ENCODE assay signal across 26 mouse cellular contexts in the genomic region with DNA sequence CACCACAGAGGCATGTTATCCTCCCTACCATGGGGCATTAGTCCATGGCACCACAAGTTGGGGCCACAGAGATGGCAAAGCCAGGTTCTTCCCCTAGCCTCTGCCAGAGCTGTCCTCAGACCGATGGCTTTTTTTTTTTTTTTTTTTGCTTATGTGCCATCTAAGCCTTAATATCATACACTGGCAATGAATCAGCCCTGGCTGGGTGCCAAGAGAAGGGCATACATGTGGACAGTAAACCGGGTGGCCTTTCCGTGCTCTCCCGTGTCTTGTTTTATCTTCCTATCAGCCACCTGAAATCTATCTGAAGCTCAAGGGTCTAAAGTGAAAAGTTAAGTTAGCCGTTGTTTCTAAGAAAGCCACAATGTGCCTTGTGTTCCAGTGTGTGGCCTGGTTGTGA. TPM values are rescaled to one million over a fixed set of nuclear protein-coding genes. Genes with fewer than 3 reads are reported as not detected.
DNase-seq lines count a peak whose midpoint lies in the region; ATAC-seq lines count a peak whose summit lies in the region.
"Had no signal": no experiment of that assay in that cellular context is flagged by ENCODE, and none has a peak within 500 bp of the region (broad histone marks: within the 10 kb centered on the region; RNA-seq: fewer than 3 reads in every experiment).

No protein-coding gene starts in this region.

- peak; percentile 86 for DNase-seq in heart, adult 11 months
- DNase-seq in heart, postnatal 36 days: no peak
- DNase-seq in left cerebral cortex, postnatal 4 days: peak; percentile 67
- DNase-seq in left cerebral cortex, postnatal 10 days (ENCODE audit: extremely low spot score in 1 of 2, low spot score in 2 of 2): no peak
- peak; percentile 50 for DNase-seq in testis, postnatal 10 days (ENCODE audit: low spot score)
- DNase-seq in testis, postnatal 14 days (ENCODE audit: low spot score): no peak
- DNase-seq: adrenal gland, postnatal 36 days; gastrocnemius, postnatal 10 days; kidney, adult 11 months; liver, postnatal 0 days; right cerebral cortex, postnatal 14 days had no signal

- H3K27me3 ChIP-seq in neural tube, embryonic 15.5 days (replicated peaks): peaks cover 37% of the 10 kb centered on the region
- H3K27me3 ChIP-seq: Patski had no signal

- H3K4me1 ChIP-seq in neural tube, embryonic 15.5 days: peaks cover 35% of the 10 kb centered on the region

- no peak for ATAC-seq in neural tube, embryonic 15.5 days (ENCODE audit: low FRiP score)
- ATAC-seq in monocyte, adult 5-6 weeks (replicated peaks; ENCODE audit: insufficient number of reproducible peaks, low FRiP score, low TSS enrichment, poor library complexity, severe bottlenecking): no peak
- ATAC-seq: forebrain, embryonic 14.5 days; liver, postnatal 0 days; lung, postnatal 0 days; Patski had no signal

- H3K27ac ChIP-seq in neural tube, embryonic 15.5 days (replicated peaks): no peak overlapping the region
- H3K27ac ChIP-seq: kidney, embryonic 15.5 days; stomach, postnatal 0 days had no signal

- H3K9me3 ChIP-seq in neural tube, embryonic 15.5 days (replicated peaks): no peaks in the 10 kb centered on the region
- H3K9me3 ChIP-seq: kidney, embryonic 15.5 days had no signal

- H3K4me2 ChIP-seq in neural tube, embryonic 15.5 days: peak overlapping the region; percentile 91
- H3K4me2 ChIP-seq: heart, embryonic 11.5 days; kidney, embryonic 15.5 days had no signal

- WGBS in neural tube, embryonic 15.5 days: 72% methylated on average over 5 of the region's 5 CpGs

- no peaks in the 10 kb centered on the region for H3K36me3 ChIP-seq in neural tube, embryonic 15.5 days
- H3K36me3 ChIP-seq: kidney, embryonic 15.5 days had no signal

- H3K9ac ChIP-seq in neural tube, embryonic 15.5 days (replicated peaks): no peak overlapping the region
- H3K9ac ChIP-seq: kidney, embryonic 15.5 days; liver, postnatal 0 days had no signal

- intact Hi-C loops in heart, postnatal 36 days (cut with DNase I): no loop called here
- intact Hi-C loops in left cerebral cortex, postnatal 4 days (cut with DNase I): no loop called here
- intact Hi-C loops in left cerebral cortex, postnatal 10 days (cut with DNase I): no loop called here

- H3K4me3 ChIP-seq in neural tube, embryonic 15.5 days (replicated peaks): peak overlapping the region; percentile 52
- H3K4me3 ChIP-seq: kidney, embryonic 15.5 days had no signal

RNA-seq across cellular contexts. Expression of a gene that starts 3.7 kb away (rescaled TPM):
- total RNA-seq in heart, postnatal 36 days (2021): not detected
- 10 to 100 TPM in 1 of 2 experiments, 1 to 10 TPM in 1; 7.8 to 12.3 TPM for total RNA-seq in left cerebral cortex, postnatal 4 days (2021)
- total RNA-seq in left cerebral cortex, postnatal 10 days (2021): 10 to 100 TPM; 12.9 to 16.8 TPM
- polyA plus RNA-seq in neural tube, embryonic 15.5 days (2015; fragmentation: Nextera tagmentation; extraction: Ambion mirVana): 37.0 and 45.0 TPM in 2 replicates
- total RNA-seq in monocyte, adult 5-6 weeks (2017): not detected in 3 replicates
- total RNA-seq: adrenal gland, adult 18-20 months; adrenal gland, postnatal 36 days; ES-E14; gastrocnemius, postnatal 10 days; granulocyte monocyte progenitor cell, adult 5-6 weeks; liver, adult 2 months; megakaryocyte progenitor cell, adult 5-6 weeks had no signal
- polyA plus RNA-seq: heart, postnatal 0 days; liver, adult 2 months; liver, postnatal 0 days; lung, postnatal 0 days; Patski; urinary bladder, adult 2 months had no signal

Comparison
In these comparisons a context has a peak if more than half of its experiments do, and no peak if none do; other contexts are left out.
1. DNase-seq: peak in heart, adult 11 months (single experiment), left cerebral cortex, postnatal 4 days (single experiment) and testis, postnatal 10 days (single experiment); none in heart, postnatal 36 days (0 of 2), left cerebral cortex, postnatal 10 days (0 of 2) and testis, postnatal 14 days (single experiment).